ENCODE assay signal across 8 mouse cellular contexts in the genomic region with DNA sequence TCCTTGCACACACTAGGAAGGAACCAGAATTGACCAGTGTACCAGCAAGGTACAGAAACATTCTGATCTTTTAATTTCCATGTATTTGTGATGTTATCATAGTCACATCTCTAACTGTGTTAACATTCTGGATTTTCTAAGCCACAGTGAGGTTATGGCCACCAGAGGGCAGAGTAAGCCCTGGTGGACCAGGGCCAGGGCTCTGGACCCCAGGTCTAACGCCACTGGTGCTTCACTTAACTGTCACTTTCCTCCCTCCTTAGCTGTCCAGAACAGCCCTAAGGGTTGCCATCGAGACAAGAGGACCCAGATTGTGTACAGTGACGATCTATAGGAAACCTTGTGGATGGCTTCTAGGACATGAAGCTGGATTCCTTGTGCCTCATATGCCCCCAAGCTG. TPM values are rescaled to one million over a fixed set of nuclear protein-coding genes. Genes with fewer than 3 reads are reported as not detected.
DNase-seq lines count a peak whose midpoint lies in the region; ATAC-seq and TF ChIP-seq lines count a peak whose summit lies in the region.
"Had no signal": no experiment of that assay in that cellular context is flagged by ENCODE, and none has a peak within 500 bp of the region (broad histone marks: within the 10 kb centered on the region; RNA-seq: fewer than 3 reads in every experiment).

No protein-coding gene starts in this region.

- H3K36me3 ChIP-seq in liver, postnatal 0 days (replicated peaks; ENCODE audit: insufficient read depth, low read length), result peaks cover 48% of the 10 kb centered on the region

- H3K27ac ChIP-seq in bone marrow macrophage, adult 2 months (ENCODE audit: insufficient read depth, low read depth, low read length), result no peak overlapping the region
- no peak overlapping the region for H3K27ac ChIP-seq in liver, postnatal 0 days (ENCODE audit: low read depth)
- H3K27ac ChIP-seq: neural tube, embryonic 12.5 days had no signal

- peak; percentile 59 for DNase-seq in left cerebral cortex, postnatal 4 days
- DNase-seq in left cerebral cortex, adult 11 months (ENCODE audit: low spot score), result no peak
- DNase-seq in MN1 (ENCODE audit: low spot score), result peak; percentile 72
- peak; percentile 67 for DNase-seq in heart, postnatal 4 days
- DNase-seq in liver, postnatal 0 days, result peak; percentile 63
- DNase-seq in spleen, postnatal 10 days (ENCODE audit: low spot score in 2 of 2), result peak; percentile 19 to 72

- no peak overlapping the region for H3K4me2 ChIP-seq in liver, postnatal 0 days (ENCODE audit: low read depth, low read length)
- H3K4me2 ChIP-seq: neural tube, embryonic 12.5 days had no signal

- H3K9ac ChIP-seq in liver, postnatal 0 days (replicated peaks), result no peak overlapping the region
- H3K9ac ChIP-seq: neural tube, embryonic 12.5 days had no signal

- no peak for TF ChIP-seq EP300 in liver, postnatal 0 days (IDR thresholded peaks at IDR 0.05; ENCODE audit: low read depth)

- intact Hi-C loops in left cerebral cortex, postnatal 4 days (cut with DNase I), result no loop called here

- WGBS in liver, postnatal 0 days (ENCODE audit: insufficient replicate concordance), result 33% methylated on average over 3 of the region's 3 CpGs

- H3K4me1 ChIP-seq in bone marrow macrophage, adult 2 months (ENCODE audit: control insufficient read depth, insufficient read depth, low read length), result peaks cover 17% of the 10 kb centered on the region
- H3K4me1 ChIP-seq in liver, postnatal 0 days (ENCODE audit: insufficient read depth), result peaks cover 17% of the 10 kb centered on the region

- peak; percentile 70 for TF ChIP-seq CTCF in bone marrow macrophage, adult 2 months (IDR thresholded peaks at IDR 0.05; ENCODE audit: low read depth, low read length)
- peak; percentile 88 for TF ChIP-seq CTCF in liver, postnatal 0 days (IDR thresholded peaks at IDR 0.05; ENCODE audit: low read depth)

- ATAC-seq in liver, postnatal 0 days, result peak; percentile 47; the same call in 1 of the 2 replicates

- H3K9me3 ChIP-seq in liver, postnatal 0 days (ENCODE audit: low read length), result no peaks in the 10 kb centered on the region
- H3K9me3 ChIP-seq: neural tube, embryonic 12.5 days had no signal

- TF ChIP-seq POLR2A in bone marrow macrophage, adult 2 months (IDR thresholded peaks at IDR 0.05; ENCODE audit: borderline replicate concordance, low read depth, low read length), result no peak

- H3K27me3 ChIP-seq in liver, postnatal 0 days (ENCODE audit: insufficient read depth, low read length), result no peaks in the 10 kb centered on the region
- H3K27me3 ChIP-seq: neural tube, embryonic 12.5 days had no signal

- no peak overlapping the region for H3K4me3 ChIP-seq in bone marrow macrophage, adult 2 months (ENCODE audit: insufficient read depth, low read length)
- H3K4me3 ChIP-seq in liver, postnatal 0 days (ENCODE audit: low read depth, low read length), result no peak overlapping the region
- H3K4me3 ChIP-seq: neural tube, embryonic 12.5 days had no signal

RNA-seq across cellular contexts. Expression of a gene that starts 5.6 kb away (rescaled TPM):
- 10 to 100 TPM; 31.7 to 32.8 TPM for total RNA-seq in left cerebral cortex, postnatal 4 days (2021)
- polyA plus RNA-seq in bone marrow macrophage, adult 2 months (2012; ENCODE audit: insufficient read depth, insufficient read length, missing spikeins), result 48.9 and 56.8 TPM in 2 replicates
- 10 to 100 TPM; 30.4 to 34.2 TPM for total RNA-seq in heart, postnatal 4 days (2021)
- 26.1 and 26.5 TPM in 2 replicates for polyA plus RNA-seq in liver, postnatal 0 days (2015; fragmentation: Nextera tagmentation; extraction: Ambion mirVana)

RNA-seq across cellular contexts. Expression of a gene that starts 5.8 kb away (rescaled TPM):
- total RNA-seq in left cerebral cortex, postnatal 4 days (2021), result 10 to 100 TPM; 68.5 to 74.7 TPM
- 37.8 and 40.2 TPM in 2 replicates for polyA plus RNA-seq in bone marrow macrophage, adult 2 months (2012; ENCODE audit: insufficient read depth, insufficient read length, missing spikeins)
- 10 to 100 TPM; 27.4 to 27.9 TPM for total RNA-seq in heart, postnatal 4 days (2021)
- polyA plus RNA-seq in liver, postnatal 0 days (2015; fragmentation: Nextera tagmentation; extraction: Ambion mirVana), result 14.1 and 15.4 TPM in 2 replicates

RNA-seq across cellular contexts. Expression of a gene that starts 6.5 kb away (rescaled TPM):
- total RNA-seq in left cerebral cortex, postnatal 4 days (2021), result under 1 TPM; 0.28 to 0.66 TPM
- 12.0 and 13.3 TPM in 2 replicates for polyA plus RNA-seq in bone marrow macrophage, adult 2 months (2012; ENCODE audit: insufficient read depth, insufficient read length, missing spikeins)
- total RNA-seq in heart, postnatal 4 days (2021), result 1 to 10 TPM in 1 of 2 experiments, under 1 TPM in 1; 0.88 to 2.6 TPM
- 744 and 847 TPM in 2 replicates for polyA plus RNA-seq in liver, postnatal 0 days (2015; fragmentation: Nextera tagmentation; extraction: Ambion mirVana)

RNA-seq across cellular contexts. Expression of a gene that starts 19.0 kb away (rescaled TPM):
- total RNA-seq in left cerebral cortex, postnatal 4 days (2021), result 10 to 100 TPM; 33.8 to 38.1 TPM
- polyA plus RNA-seq in bone marrow macrophage, adult 2 months (2012; ENCODE audit: insufficient read depth, insufficient read length, missing spikeins), result 30.8 and 38.9 TPM in 2 replicates
- total RNA-seq in heart, postnatal 4 days (2021), result 10 to 100 TPM; 21.4 to 23.0 TPM
- 17.6 and 19.2 TPM in 2 replicates for polyA plus RNA-seq in liver, postnatal 0 days (2015; fragmentation: Nextera tagmentation; extraction: Ambion mirVana)

RNA-seq across cellular contexts. Expression of a gene that starts 19.1 kb away (rescaled TPM):
- total RNA-seq in left cerebral cortex, postnatal 4 days (2021), result 10 to 100 TPM; 47.9 to 48.2 TPM
- 33.8 and 44.1 TPM in 2 replicates for polyA plus RNA-seq in bone marrow macrophage, adult 2 months (2012; ENCODE audit: insufficient read depth, insufficient read length, missing spikeins)
- 10 to 100 TPM; 13.6 to 16.2 TPM for total RNA-seq in heart, postnatal 4 days (2021)
- 12.6 and 13.1 TPM in 2 replicates for polyA plus RNA-seq in liver, postnatal 0 days (2015; fragmentation: Nextera tagmentation; extraction: Ambion mirVana)
